Mouse (Mus musculus) G1E (cell line): ENCODE results near the gene Adsl.

ENCODE experiments used
- CTCF ChIP-seq: IDR thresholded peaks from 2 replicates; pipeline ENCODE4 v1.5.1; 2012; ENCODE audit warnings: low read depth, low read length, inconsistent platforms, mixed read lengths
- TAL1 ChIP-seq: conservative IDR thresholded peaks from 2 replicates; pipeline ENCODE4 v1.6.1; 2012; ENCODE audit warnings: low read depth, low read length, inconsistent platforms, mixed read lengths

- no peak for TF ChIP-seq CTCF
- TF ChIP-seq TAL1: no peak
Measured at GRCm38 (mm10) chr15:80899806-80900205, 48.5 kb upstream of the Adsl start.
